In the genomic region with DNA sequence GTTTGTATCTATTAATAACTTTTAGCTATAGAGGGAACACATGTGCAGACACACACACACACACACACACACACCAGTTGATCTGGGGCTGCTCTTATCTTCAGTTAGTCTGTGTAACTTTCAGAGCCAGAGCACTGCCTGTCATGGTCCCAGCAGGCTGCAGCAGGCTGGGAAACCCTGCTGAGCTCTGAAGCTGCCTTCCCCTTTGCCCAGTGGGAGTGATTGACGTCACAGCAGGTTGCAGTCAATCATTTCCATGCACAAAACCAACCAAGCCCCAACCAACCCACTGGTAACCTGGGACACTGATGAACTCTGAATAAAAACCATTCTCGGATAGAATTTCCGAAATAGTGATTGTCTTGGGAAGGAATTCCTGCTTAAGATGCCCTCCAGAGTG, we compare ENCODE assay signal across 25 mouse cellular contexts.
DNase-seq lines count a peak whose midpoint lies in the region; ATAC-seq and TF ChIP-seq lines count a peak whose summit lies in the region.
"Had no signal": no experiment of that assay in that cellular context is flagged by ENCODE, and none has a peak within 500 bp of the region (broad histone marks: within the 10 kb centered on the region; RNA-seq: fewer than 3 reads in every experiment).

No protein-coding gene starts in this region.

- H3K27me3 ChIP-seq in heart, embryonic 12.5 days (replicated peaks): no peaks in the 10 kb centered on the region
- no peaks in the 10 kb centered on the region for H3K27me3 ChIP-seq in kidney, postnatal 0 days (ENCODE audit: insufficient read depth, low read length)
- H3K27me3 ChIP-seq in heart, embryonic 16.5 days (ENCODE audit: control insufficient read depth, insufficient read depth, low read length): no peaks in the 10 kb centered on the region
- H3K27me3 ChIP-seq: embryonic facial prominence, embryonic 15.5 days; forebrain, embryonic 15.5 days; liver, embryonic 15.5 days; lung, embryonic 15.5 days; neural tube, embryonic 15.5 days had no signal

- H3K27ac ChIP-seq in heart, embryonic 12.5 days (ENCODE audit: poor library complexity, severe bottlenecking): peak overlapping the region; percentile 31; the same call in 1 of the 2 replicates
- no peak overlapping the region for H3K27ac ChIP-seq in kidney, postnatal 0 days
- H3K27ac ChIP-seq in heart, embryonic 16.5 days (ENCODE audit: low read length): no peak overlapping the region
- H3K27ac ChIP-seq: embryonic facial prominence, embryonic 15.5 days; forebrain, embryonic 15.5 days; left cerebral cortex, adult 2 months; liver, embryonic 15.5 days; lung, embryonic 15.5 days; neural tube, embryonic 15.5 days had no signal

- H3K36me3 ChIP-seq in heart, embryonic 12.5 days: no peaks in the 10 kb centered on the region
- no peaks in the 10 kb centered on the region for H3K36me3 ChIP-seq in kidney, postnatal 0 days (ENCODE audit: insufficient read depth, low read length)
- no peaks in the 10 kb centered on the region for H3K36me3 ChIP-seq in heart, embryonic 16.5 days (ENCODE audit: control insufficient read depth, insufficient read depth)
- H3K36me3 ChIP-seq: embryonic facial prominence, embryonic 15.5 days; forebrain, embryonic 15.5 days; liver, embryonic 15.5 days; lung, embryonic 15.5 days; neural tube, embryonic 15.5 days had no signal

- no peak overlapping the region for H3K9ac ChIP-seq in heart, embryonic 12.5 days
- H3K9ac ChIP-seq in kidney, postnatal 0 days (ENCODE audit: low read depth, low read length): no peak overlapping the region
- H3K9ac ChIP-seq in heart, embryonic 16.5 days (ENCODE audit: low read length): no peak overlapping the region
- H3K9ac ChIP-seq: embryonic facial prominence, embryonic 15.5 days; forebrain, embryonic 15.5 days; liver, embryonic 15.5 days; lung, embryonic 15.5 days; neural tube, embryonic 15.5 days had no signal

- no peak for TF ChIP-seq CTCF in kidney, postnatal 0 days (IDR thresholded peaks at IDR 0.05; ENCODE audit: low read depth)

- H3K4me2 ChIP-seq in heart, embryonic 12.5 days: no peak overlapping the region
- no peak overlapping the region for H3K4me2 ChIP-seq in kidney, postnatal 0 days (ENCODE audit: low read length)
- H3K4me2 ChIP-seq in heart, embryonic 16.5 days (ENCODE audit: low read depth, low read length): no peak overlapping the region
- H3K4me2 ChIP-seq: embryonic facial prominence, embryonic 15.5 days; forebrain, embryonic 15.5 days; liver, embryonic 15.5 days; lung, embryonic 15.5 days; neural tube, embryonic 15.5 days had no signal

- WGBS in heart, embryonic 12.5 days: 34% methylated on average over 3 of the region's 3 CpGs
- WGBS in kidney, postnatal 0 days: 65% methylated on average over 3 of the region's 3 CpGs
- 50% methylated on average over 3 of the region's 3 CpGs for WGBS in heart, embryonic 16.5 days

- intact Hi-C loops in heart, postnatal 36 days (cut with DNase I): no loop called here
- intact Hi-C loops in gastrocnemius, postnatal 14 days (cut with DNase I; ENCODE audit: low total_unique reads): no loop called here

- peak; percentile 39; the same call in 1 of the 2 replicates for ATAC-seq in heart, embryonic 12.5 days (ENCODE audit: insufficient number of reproducible peaks, low FRiP score)
- ATAC-seq in kidney, postnatal 0 days (replicated peaks; ENCODE audit: low FRiP score, low read depth): 0 out of 2 replicates have a peak, but pooled peaks have one; percentile 36
- ATAC-seq in heart, embryonic 16.5 days (replicated peaks; ENCODE audit: extremely low read depth, insufficient read depth, low FRiP score): peak; percentile 81
- ATAC-seq: forebrain, embryonic 15.5 days had no signal

- no peak overlapping the region for H3K4me3 ChIP-seq in heart, embryonic 12.5 days
- no peak overlapping the region for H3K4me3 ChIP-seq in kidney, postnatal 0 days (replicated peaks; ENCODE audit: low read depth, low read length)
- no peak overlapping the region for H3K4me3 ChIP-seq in heart, embryonic 16.5 days (ENCODE audit: low read length)
- H3K4me3 ChIP-seq: embryonic facial prominence, embryonic 15.5 days; forebrain, embryonic 15.5 days; left cerebral cortex, adult 2 months; liver, embryonic 15.5 days; lung, embryonic 15.5 days; megakaryocyte, embryonic 14.5 days; neural tube, embryonic 15.5 days had no signal

- peak; percentile 20 for DNase-seq in adrenal gland, postnatal 10 days
- DNase-seq in adrenal gland, adult 8-10 months: no peak
- DNase-seq in heart, postnatal 36 days: no peak
- no peak for DNase-seq in kidney, postnatal 0 days (ENCODE audit: low spot score)
- no peak for DNase-seq in kidney, adult 11 months
- no peak for DNase-seq in gastrocnemius, postnatal 14 days
- DNase-seq: cerebellum, adult 8-10 months; cerebellum, postnatal 36 days; embryo, embryonic 11 days; gastrocnemius, postnatal 36 days; kidney, adult 2 months; kidney, postnatal 10 days; liver; lung, postnatal 36 days; thymus, adult 18-20 months; thymus, postnatal 36 days had no signal

- peaks cover 39% of the 10 kb centered on the region for H3K4me1 ChIP-seq in heart, embryonic 12.5 days (replicated peaks)
- no peaks in the 10 kb centered on the region for H3K4me1 ChIP-seq in kidney, postnatal 0 days (replicated peaks; ENCODE audit: insufficient read depth, low read length)
- H3K4me1 ChIP-seq in heart, embryonic 16.5 days (ENCODE audit: control insufficient read depth, insufficient read depth, low read length): peaks cover 23% of the 10 kb centered on the region
- H3K4me1 ChIP-seq: forebrain, embryonic 15.5 days; lung, embryonic 15.5 days; neural tube, embryonic 15.5 days had no signal

- 0 out of 2 replicates have a peak, but pooled peaks cover 1% of the 10 kb centered on the region for H3K9me3 ChIP-seq in heart, embryonic 12.5 days (replicated peaks)
- H3K9me3 ChIP-seq in kidney, postnatal 0 days (replicated peaks; ENCODE audit: low read length): no peaks in the 10 kb centered on the region
- peaks cover 4% of the 10 kb centered on the region for H3K9me3 ChIP-seq in heart, embryonic 16.5 days (replicated peaks; ENCODE audit: control insufficient read depth, low read length)
- H3K9me3 ChIP-seq: embryonic facial prominence, embryonic 15.5 days; forebrain, embryonic 15.5 days; liver, embryonic 15.5 days; lung, embryonic 15.5 days had no signal
